Mouse (Mus musculus): ENCODE results near the gene Iqsec1. TPM values are rescaled to one million over a fixed set of nuclear protein-coding genes. Genes with fewer than 3 reads are reported as not detected.

The Iqsec1 gene
- polyA plus RNA-seq, 1 experiment from 2014 or later, result 28.6 TPM

GRCm38 (mm10) chr6:90798201-90798600 is 190.3 kb downstream of the Iqsec1 start:
- no peak overlapping the region for H3K4me3 ChIP-seq (ENCODE audit: control insufficient read depth in 1 of 2, insufficient read depth in 1 of 2, low read depth in 1 of 2, low read length in 2 of 2)
- no peak overlapping the region for H3K4me2 ChIP-seq (ENCODE audit: low read length)
- H3K27ac ChIP-seq (replicated peaks in 1 of 2; ENCODE audit: control insufficient read depth in 1 of 2, insufficient read depth in 1 of 2, low read depth in 2 of 2, low read length in 2 of 2), result 0 out of 4 replicates have a peak overlapping the region, but pooled peaks of 1 of the 2 experiments have one; percentile 78
- H3K4me1 ChIP-seq (ENCODE audit: control insufficient read depth in 2 of 2, insufficient read depth in 2 of 2, low read length in 2 of 2), result peaks cover 24 to 32% of the 10 kb centered on the region in 2 experiments
- H3K27me3 ChIP-seq (ENCODE audit: control insufficient read depth, insufficient read depth, low read length), result no peaks in the 10 kb centered on the region
- no peak overlapping the region for H3K9ac ChIP-seq (ENCODE audit: low read length)
- H3K9me3 ChIP-seq (ENCODE audit: control insufficient read depth, low read length), result no peaks in the 10 kb centered on the region
- H3K36me3 ChIP-seq (ENCODE audit: control insufficient read depth, insufficient read depth, low read length), result no peaks in the 10 kb centered on the region
- ATAC-seq (ENCODE audit: insufficient number of reproducible peaks, insufficient read depth, low FRiP score, low read depth), result no peak

- peaks cover 18 to 26% of the 10 kb centered on the region in 2 experiments for H3K4me1 ChIP-seq (ENCODE audit: control insufficient read depth in 2 of 2, insufficient read depth in 2 of 2, low read length in 2 of 2)
- no peak overlapping the region for H3K4me3 ChIP-seq (ENCODE audit: control insufficient read depth in 1 of 2, insufficient read depth in 1 of 2, low read depth in 1 of 2, low read length in 2 of 2)
- H3K9me3 ChIP-seq (ENCODE audit: control insufficient read depth, low read length), result no peaks in the 10 kb centered on the region
- H3K27me3 ChIP-seq (ENCODE audit: control insufficient read depth, insufficient read depth, low read length), result no peaks in the 10 kb centered on the region
- 96% methylated on average over 2 of the region's 2 CpGs for WGBS
- ATAC-seq (ENCODE audit: insufficient number of reproducible peaks, insufficient read depth, low FRiP score, low read depth), result no peak
- no peak overlapping the region for H3K9ac ChIP-seq (ENCODE audit: low read length)
- H3K27ac ChIP-seq (replicated peaks in 1 of 2; ENCODE audit: control insufficient read depth in 1 of 2, insufficient read depth in 1 of 2, low read depth in 2 of 2, low read length in 2 of 2), result no peak overlapping the region
- H3K4me2 ChIP-seq (ENCODE audit: low read length), result no peak overlapping the region
- H3K36me3 ChIP-seq (ENCODE audit: control insufficient read depth, insufficient read depth, low read length), result no peaks in the 10 kb centered on the region
Observed at GRCm38 (mm10) chr6:90796902-90797596, 191.4 kb downstream of the Iqsec1 start.

GRCm38 (mm10) chr6:90790901-90791300 is 197.6 kb downstream of the Iqsec1 start:
- H3K4me3 ChIP-seq (ENCODE audit: control insufficient read depth in 1 of 2, insufficient read depth in 1 of 2, low read depth in 1 of 2, low read length in 2 of 2), result no peak overlapping the region

GRCm38 (mm10) chr6:90789520-90789919 is 199.0 kb downstream of the Iqsec1 start:
- H3K9me3 ChIP-seq (ENCODE audit: control insufficient read depth, low read length), result no peaks in the 10 kb centered on the region
- no peaks in the 10 kb centered on the region for H3K36me3 ChIP-seq (ENCODE audit: control insufficient read depth, insufficient read depth, low read length)
- no peak for ATAC-seq (ENCODE audit: insufficient number of reproducible peaks, insufficient read depth, low FRiP score, low read depth)
- no peak overlapping the region for H3K4me3 ChIP-seq (ENCODE audit: control insufficient read depth in 1 of 2, insufficient read depth in 1 of 2, low read depth in 1 of 2, low read length in 2 of 2)
- 93% methylated on average over 5 of the region's 5 CpGs for WGBS
- no peaks in the 10 kb centered on the region for H3K27me3 ChIP-seq (ENCODE audit: control insufficient read depth, insufficient read depth, low read length)
- H3K4me2 ChIP-seq (ENCODE audit: low read length), result no peak overlapping the region
- no peak overlapping the region for H3K27ac ChIP-seq (replicated peaks in 1 of 2; ENCODE audit: control insufficient read depth in 1 of 2, insufficient read depth in 1 of 2, low read depth in 2 of 2, low read length in 2 of 2)
- peaks cover 2 to 7% of the 10 kb centered on the region in 2 experiments; a peak in 3 of 4 replicates for H3K4me1 ChIP-seq (ENCODE audit: control insufficient read depth in 2 of 2, insufficient read depth in 2 of 2, low read length in 2 of 2)
- H3K9ac ChIP-seq (ENCODE audit: low read length), result no peak overlapping the region

More at GRCm38 (mm10) chr6:90790901-90791300, 197.6 kb downstream of the Iqsec1 start:
- Histone ChIP-seq H3K4me1 (ENCODE audit: control insufficient read depth in 2 of 2, insufficient read depth in 2 of 2, low read length in 2 of 2) (peaks cover 2 to 7% of the 10 kb centered on the region in 2 experiments; a peak in 3 of 4 replicates), H3K9me3 (ENCODE audit: control insufficient read depth, low read length) (no peaks in the 10 kb centered on the region), H3K4me2 (ENCODE audit: low read length) (no peak overlapping the region), H3K27me3 (ENCODE audit: control insufficient read depth, insufficient read depth, low read length) (no peaks in the 10 kb centered on the region), H3K36me3 (ENCODE audit: control insufficient read depth, insufficient read depth, low read length) (no peaks in the 10 kb centered on the region), H3K9ac (ENCODE audit: low read length) (no peak overlapping the region), H3K27ac (replicated peaks in 1 of 2; ENCODE audit: control insufficient read depth in 1 of 2, insufficient read depth in 1 of 2, low read depth in 2 of 2, low read length in 2 of 2) (no peak overlapping the region)
- ATAC-seq (ENCODE audit: insufficient number of reproducible peaks, insufficient read depth, low FRiP score, low read depth), result no peak

- no peaks in the 10 kb centered on the region for H3K9me3 ChIP-seq (ENCODE audit: control insufficient read depth, low read length)
- H3K9ac ChIP-seq (ENCODE audit: low read length), result no peak overlapping the region
- peaks cover 10 to 12% of the 10 kb centered on the region in 2 experiments; a peak in 3 of 4 replicates for H3K4me1 ChIP-seq (ENCODE audit: control insufficient read depth in 2 of 2, insufficient read depth in 2 of 2, low read length in 2 of 2)
- 92% methylated on average over 3 of the region's 3 CpGs for WGBS
- H3K4me3 ChIP-seq (ENCODE audit: control insufficient read depth in 1 of 2, insufficient read depth in 1 of 2, low read depth in 1 of 2, low read length in 2 of 2), result no peak overlapping the region
- no peak for ATAC-seq (ENCODE audit: insufficient number of reproducible peaks, insufficient read depth, low FRiP score, low read depth)
- no peak overlapping the region for H3K27ac ChIP-seq (replicated peaks in 1 of 2; ENCODE audit: control insufficient read depth in 1 of 2, insufficient read depth in 1 of 2, low read depth in 2 of 2, low read length in 2 of 2)
- no peaks in the 10 kb centered on the region for H3K27me3 ChIP-seq (ENCODE audit: control insufficient read depth, insufficient read depth, low read length)
- H3K36me3 ChIP-seq (ENCODE audit: control insufficient read depth, insufficient read depth, low read length), result no peaks in the 10 kb centered on the region
- no peak overlapping the region for H3K4me2 ChIP-seq (ENCODE audit: low read length)
Observed at GRCm38 (mm10) chr6:90787587-90787986, 200.9 kb downstream of the Iqsec1 start.

GRCm38 (mm10) chr6:90787036-90787435 is 201.4 kb downstream of the Iqsec1 start:
- no peak for ATAC-seq (ENCODE audit: insufficient number of reproducible peaks, insufficient read depth, low FRiP score, low read depth)
- H3K36me3 ChIP-seq (ENCODE audit: control insufficient read depth, insufficient read depth, low read length), result no peaks in the 10 kb centered on the region
- no peak overlapping the region for H3K27ac ChIP-seq (replicated peaks in 1 of 2; ENCODE audit: control insufficient read depth in 1 of 2, insufficient read depth in 1 of 2, low read depth in 2 of 2, low read length in 2 of 2)
- peaks cover 12 to 18% of the 10 kb centered on the region in 2 experiments; a peak in 3 of 4 replicates for H3K4me1 ChIP-seq (ENCODE audit: control insufficient read depth in 2 of 2, insufficient read depth in 2 of 2, low read length in 2 of 2)
- H3K4me3 ChIP-seq (ENCODE audit: control insufficient read depth in 1 of 2, insufficient read depth in 1 of 2, low read depth in 1 of 2, low read length in 2 of 2), result no peak overlapping the region
- no peaks in the 10 kb centered on the region for H3K27me3 ChIP-seq (ENCODE audit: control insufficient read depth, insufficient read depth, low read length)
- H3K9ac ChIP-seq (ENCODE audit: low read length), result no peak overlapping the region
- H3K9me3 ChIP-seq (ENCODE audit: control insufficient read depth, low read length), result no peaks in the 10 kb centered on the region
- 35% methylated on average over 6 of the region's 6 CpGs for WGBS
- H3K4me2 ChIP-seq (ENCODE audit: low read length), result no peak overlapping the region

- H3K27me3 ChIP-seq (ENCODE audit: control insufficient read depth, insufficient read depth, low read length), result no peaks in the 10 kb centered on the region
- ATAC-seq (ENCODE audit: insufficient number of reproducible peaks, insufficient read depth, low FRiP score, low read depth), result no peak
- H3K27ac ChIP-seq (replicated peaks in 1 of 2; ENCODE audit: control insufficient read depth in 1 of 2, insufficient read depth in 1 of 2, low read depth in 2 of 2, low read length in 2 of 2), result no peak overlapping the region
- no peaks in the 10 kb centered on the region for H3K9me3 ChIP-seq (ENCODE audit: control insufficient read depth, low read length)
- no peaks in the 10 kb centered on the region for H3K36me3 ChIP-seq (ENCODE audit: control insufficient read depth, insufficient read depth, low read length)
- H3K4me1 ChIP-seq (ENCODE audit: control insufficient read depth in 2 of 2, insufficient read depth in 2 of 2, low read length in 2 of 2), result peaks cover 15 to 22% of the 10 kb centered on the region in 2 experiments
- H3K4me2 ChIP-seq (ENCODE audit: low read length), result no peak overlapping the region
- no peak overlapping the region for H3K9ac ChIP-seq (ENCODE audit: low read length)
- WGBS, result 71% methylated on average over 3 of the region's 3 CpGs
- H3K4me3 ChIP-seq (ENCODE audit: control insufficient read depth in 1 of 2, insufficient read depth in 1 of 2, low read depth in 1 of 2, low read length in 2 of 2), result no peak overlapping the region
Observed at GRCm38 (mm10) chr6:90786589-90786988, 201.9 kb downstream of the Iqsec1 start.

GRCm38 (mm10) chr6:90783945-90784344 is 204.5 kb downstream of the Iqsec1 start:
- no peaks in the 10 kb centered on the region for H3K27me3 ChIP-seq (ENCODE audit: control insufficient read depth, insufficient read depth, low read length)
- no peaks in the 10 kb centered on the region for H3K36me3 ChIP-seq (ENCODE audit: control insufficient read depth, insufficient read depth, low read length)
- no peak overlapping the region for H3K4me3 ChIP-seq (ENCODE audit: control insufficient read depth in 1 of 2, insufficient read depth in 1 of 2, low read depth in 1 of 2, low read length in 2 of 2)
- peaks cover 22 to 35% of the 10 kb centered on the region in 2 experiments for H3K4me1 ChIP-seq (ENCODE audit: control insufficient read depth in 2 of 2, insufficient read depth in 2 of 2, low read length in 2 of 2)
- H3K4me2 ChIP-seq (ENCODE audit: low read length), result no peak overlapping the region
- H3K9me3 ChIP-seq (ENCODE audit: control insufficient read depth, low read length), result no peaks in the 10 kb centered on the region
- ATAC-seq (ENCODE audit: insufficient number of reproducible peaks, insufficient read depth, low FRiP score, low read depth), result no peak
- H3K9ac ChIP-seq (ENCODE audit: low read length), result no peak overlapping the region
- 72% methylated on average over 4 of the region's 4 CpGs for WGBS
- H3K27ac ChIP-seq (replicated peaks in 1 of 2; ENCODE audit: control insufficient read depth in 1 of 2, insufficient read depth in 1 of 2, low read depth in 2 of 2, low read length in 2 of 2), result no peak overlapping the region
